Mouse (Mus musculus) embryonic facial prominence, embryonic 13.5 days (tissue): ENCODE results near the gene Ralbp1. TPM values are rescaled to one million over a fixed set of nuclear protein-coding genes. Genes with fewer than 3 reads are reported as not detected.
A peak's percentile ranks its signal among the peaks of the same experiment; 100 is the strongest.

ENCODE experiments used
- ATAC-seq: fragments of 200-750 bp; cut with Nextera tagmentation; 2 replicates; pipeline ENCODE4 v1.8.0; 2017; ENCODE audit warnings: low read depth; ENCODE audit not compliant: insufficient number of reproducible peaks, insufficient read depth, low FRiP score, low TSS enrichment
- H3K27ac ChIP-seq: fragments of 300-500 bp; sonication (generic); 2 replicates; pipeline ENCODE4 v1.5.1; 2015; ENCODE audit warnings: moderate library complexity, mild to moderate bottlenecking, inconsistent platforms
- H3K27me3 ChIP-seq: fragments of 300-500 bp; sonication (generic); 2 replicates; pipeline ENCODE4 v1.6.1; 2015; ENCODE audit warnings: mild to moderate bottlenecking, inconsistent platforms
- H3K36me3 ChIP-seq: fragments of 300-500 bp; sonication (generic); 2 replicates; pipeline ENCODE4 v1.6.1; 2015; ENCODE audit warnings: mild to moderate bottlenecking, inconsistent platforms
- H3K4me1 ChIP-seq: fragments of 300-500 bp; sonication (generic); 2 replicates; pipeline ENCODE4 v1.6.1; 2015; ENCODE audit warnings: inconsistent platforms
- H3K4me2 ChIP-seq: fragments of 300-500 bp; sonication (generic); 2 replicates; pipeline ENCODE4 v1.6.1; 2015; ENCODE audit warnings: moderate library complexity, mild to moderate bottlenecking, inconsistent platforms
- H3K4me3 ChIP-seq: fragments of 300-500 bp; sonication (generic); 2 replicates; pipeline ENCODE4 v1.5.1; 2015; ENCODE audit warnings: mild to moderate bottlenecking, inconsistent platforms
- H3K9ac ChIP-seq: fragments of 300-500 bp; sonication (generic); 2 replicates; pipeline ENCODE4 v1.6.1; 2015; ENCODE audit warnings: mild to moderate bottlenecking, inconsistent platforms
- H3K9me3 ChIP-seq: fragments of 300-500 bp; sonication (generic); 2 replicates; pipeline ENCODE4 v1.6.1; 2016; ENCODE audit warnings: inconsistent platforms
- WGBS: fragments of 180-500 bp; shearing (Covaris S2); methylation state at CpG from one replicate; pipeline ENCODE4 v1.1.7; 2015; ENCODE audit warnings: mixed read lengths; 5-methylcytosine and 5-hydroxymethylcytosine counted together
- polyA plus RNA-seq: library from polyadenylated mRNA; unstranded; fragments of >200 nt; fragmentation: Nextera tagmentation; extraction: Ambion mirVana; gene quantifications from 2 replicates; pipeline ENCODE4 v1.2.1, GENCODE M21; 2015

The Ralbp1 gene
- polyA plus RNA-seq, 1 experiment from 2014 or later: 105 TPM

GRCm38 (mm10) chr17:65867996-65868395 is 17.6 kb downstream of the Ralbp1 start:
- no peak overlapping the region for H3K4me3 ChIP-seq
- H3K9ac ChIP-seq: no peak overlapping the region
- peaks cover 27% of the 10 kb centered on the region for H3K36me3 ChIP-seq
- H3K27me3 ChIP-seq: no peaks in the 10 kb centered on the region
- no peak overlapping the region for H3K27ac ChIP-seq
- no peaks in the 10 kb centered on the region for H3K9me3 ChIP-seq
- no peak overlapping the region for H3K4me2 ChIP-seq
- WGBS: 93% methylated on average over 5 of the region's 5 CpGs
- peaks cover 18% of the 10 kb centered on the region for H3K4me1 ChIP-seq
- no peak for ATAC-seq

- ATAC-seq: no peak
- no peaks in the 10 kb centered on the region for H3K27me3 ChIP-seq
- H3K4me2 ChIP-seq: no peak overlapping the region
- 88% methylated on average over 3 of the region's 3 CpGs for WGBS
- no peak overlapping the region for H3K27ac ChIP-seq
- H3K4me1 ChIP-seq: peaks cover under 1% of the 10 kb centered on the region
- H3K36me3 ChIP-seq: peaks cover 34% of the 10 kb centered on the region
- H3K9ac ChIP-seq: no peak overlapping the region
- no peaks in the 10 kb centered on the region for H3K9me3 ChIP-seq
- H3K4me3 ChIP-seq: no peak overlapping the region
These were observed 19.4 kb downstream of the Ralbp1 start for GRCm38 (mm10) chr17:65866201-65866600.

GRCm38 (mm10) chr17:65865265-65865664 is 20.3 kb downstream of the Ralbp1 start:
- no peak overlapping the region for H3K4me3 ChIP-seq
- no peak for ATAC-seq
- no peaks in the 10 kb centered on the region for H3K27me3 ChIP-seq
- H3K4me1 ChIP-seq: no peaks in the 10 kb centered on the region
- no peaks in the 10 kb centered on the region for H3K9me3 ChIP-seq
- no peak overlapping the region for H3K9ac ChIP-seq
- peaks cover 43% of the 10 kb centered on the region for H3K36me3 ChIP-seq
- H3K4me2 ChIP-seq: no peak overlapping the region
- no peak overlapping the region for H3K27ac ChIP-seq

- H3K4me2 ChIP-seq: no peak overlapping the region
- 40% methylated on average over 4 of the region's 4 CpGs for WGBS
- no peak overlapping the region for H3K4me3 ChIP-seq
- no peaks in the 10 kb centered on the region for H3K4me1 ChIP-seq
- H3K27ac ChIP-seq: no peak overlapping the region
- ATAC-seq: no peak
- no peaks in the 10 kb centered on the region for H3K27me3 ChIP-seq
- H3K9ac ChIP-seq: no peak overlapping the region
- H3K9me3 ChIP-seq: no peaks in the 10 kb centered on the region
- H3K36me3 ChIP-seq: peaks cover 46% of the 10 kb centered on the region
These were observed 20.9 kb downstream of the Ralbp1 start for GRCm38 (mm10) chr17:65864742-65865141.

- 94% methylated on average over 12 of the region's 12 CpGs for WGBS
- H3K4me2 ChIP-seq: no peak overlapping the region
- H3K9me3 ChIP-seq: no peaks in the 10 kb centered on the region
- no peak overlapping the region for H3K4me3 ChIP-seq
- no peaks in the 10 kb centered on the region for H3K4me1 ChIP-seq
- no peak for ATAC-seq
- no peaks in the 10 kb centered on the region for H3K27me3 ChIP-seq
- peaks cover 52% of the 10 kb centered on the region for H3K36me3 ChIP-seq
- H3K9ac ChIP-seq: no peak overlapping the region
- no peak overlapping the region for H3K27ac ChIP-seq
These were observed 21.8 kb downstream of the Ralbp1 start for GRCm38 (mm10) chr17:65863830-65864229.

GRCm38 (mm10) chr17:65862579-65862978 is 23.0 kb downstream of the Ralbp1 start:
- whole genome bisulfite sequencing: 46% methylated on average over 4 of the region's 4 CpGs
- Histone ChIP-seq H3K9ac (no peak overlapping the region), H3K4me3 (no peak overlapping the region), H3K4me1 (no peaks in the 10 kb centered on the region), H3K4me2 (no peak overlapping the region), H3K27me3 (no peaks in the 10 kb centered on the region), H3K27ac (no peak overlapping the region), H3K36me3 (peaks cover 61% of the 10 kb centered on the region), H3K9me3 (no peaks in the 10 kb centered on the region)
- no peak for ATAC-seq

- Histone ChIP-seq H3K4me1 (no peaks in the 10 kb centered on the region), H3K27me3 (no peaks in the 10 kb centered on the region), H3K4me3 (no peak overlapping the region), H3K9me3 (no peaks in the 10 kb centered on the region), H3K9ac (no peak overlapping the region), H3K27ac (no peak overlapping the region), H3K36me3 (peaks cover 78% of the 10 kb centered on the region), H3K4me2 (no peak overlapping the region)
- ATAC-seq: no peak
- 85% methylated on average over 4 of the region's 4 CpGs for WGBS
These were observed 28.0 kb downstream of the Ralbp1 start for GRCm38 (mm10) chr17:65857617-65858016.

- no peak for ATAC-seq
- H3K36me3 ChIP-seq: peaks cover 94% of the 10 kb centered on the region
- H3K9ac ChIP-seq: no peak overlapping the region
- H3K4me3 ChIP-seq: no peak overlapping the region
- H3K9me3 ChIP-seq: no peaks in the 10 kb centered on the region
- no peaks in the 10 kb centered on the region for H3K27me3 ChIP-seq
- 94% methylated on average over 4 of the region's 4 CpGs for WGBS
- H3K27ac ChIP-seq: no peak overlapping the region
- no peaks in the 10 kb centered on the region for H3K4me1 ChIP-seq
- no peak overlapping the region for H3K4me2 ChIP-seq
These were observed 31.6 kb downstream of the Ralbp1 start for GRCm38 (mm10) chr17:65854006-65854405.

- H3K9ac ChIP-seq: no peak overlapping the region
- no peak for ATAC-seq
- peaks cover 91% of the 10 kb centered on the region for H3K36me3 ChIP-seq
- H3K27me3 ChIP-seq: no peaks in the 10 kb centered on the region
- 83% methylated on average over 6 of the region's 6 CpGs for WGBS
- H3K27ac ChIP-seq: no peak overlapping the region
- no peak overlapping the region for H3K4me2 ChIP-seq
- H3K4me3 ChIP-seq: no peak overlapping the region
- no peaks in the 10 kb centered on the region for H3K9me3 ChIP-seq
- no peaks in the 10 kb centered on the region for H3K4me1 ChIP-seq
These were observed 32.3 kb downstream of the Ralbp1 start for GRCm38 (mm10) chr17:65853326-65853725.

- H3K27ac ChIP-seq: no peak overlapping the region
- H3K36me3 ChIP-seq: peaks cover 81% of the 10 kb centered on the region
- H3K4me3 ChIP-seq: no peak overlapping the region
- 86% methylated on average over 6 of the region's 6 CpGs for WGBS
- no peaks in the 10 kb centered on the region for H3K9me3 ChIP-seq
- no peaks in the 10 kb centered on the region for H3K27me3 ChIP-seq
- no peaks in the 10 kb centered on the region for H3K4me1 ChIP-seq
- ATAC-seq: no peak
- H3K9ac ChIP-seq: no peak overlapping the region
- no peak overlapping the region for H3K4me2 ChIP-seq
These were observed 33.8 kb downstream of the Ralbp1 start for GRCm38 (mm10) chr17:65851749-65852148.

- no peaks in the 10 kb centered on the region for H3K4me1 ChIP-seq
- WGBS: 92% methylated on average over 17 of the region's 17 CpGs
- H3K27me3 ChIP-seq: no peaks in the 10 kb centered on the region
- H3K27ac ChIP-seq: no peak overlapping the region
- no peak overlapping the region for H3K4me3 ChIP-seq
- H3K36me3 ChIP-seq: peaks cover 72% of the 10 kb centered on the region
- H3K4me2 ChIP-seq: no peak overlapping the region
- H3K9ac ChIP-seq: no peak overlapping the region
- no peaks in the 10 kb centered on the region for H3K9me3 ChIP-seq
- no peak for ATAC-seq
These were observed 35.1 kb downstream of the Ralbp1 start for GRCm38 (mm10) chr17:65850487-65850886.

- Histone ChIP-seq H3K36me3 (peaks cover 67% of the 10 kb centered on the region), H3K27ac (0 out of 2 replicates have a peak overlapping the region, but pooled peaks have one; percentile 3), H3K4me3 (no peak overlapping the region), H3K9me3 (no peaks in the 10 kb centered on the region), H3K4me1 (no peaks in the 10 kb centered on the region), H3K27me3 (no peaks in the 10 kb centered on the region), H3K4me2 (no peak overlapping the region), H3K9ac (no peak overlapping the region)
- ATAC-seq: no peak
- WGBS: 80% methylated on average over 11 of the region's 11 CpGs
These were observed 37.7 kb downstream of the Ralbp1 start for GRCm38 (mm10) chr17:65847694-65848449.
